Mouse (Mus musculus) bone marrow, adult 2 months (tissue): ENCODE data around the gene Ebi3.

Experiments used
- CTCF ChIP-seq: fragments of 200-500 bp; IDR thresholded peaks from 2 replicates; pipeline ENCODE4 v1.5.1; 2011; ENCODE audit warnings: low read length, control low read depth; ENCODE audit not compliant: control insufficient read depth, insufficient read depth
- POLR2A ChIP-seq: fragments of 200-500 bp; IDR thresholded peaks from 2 replicates; pipeline ENCODE4 v1.6.1; 2011; ENCODE audit warnings: low read depth, mild to moderate bottlenecking, control low read depth, low read length, borderline replicate concordance; ENCODE audit not compliant: control insufficient read depth

- TF ChIP-seq CTCF (no peak), POLR2A (no peak)
These were observed at the start of gene Ebi3 for GRCm38 (mm10) chr17:55952447-55953027.
